8 mouse cellular contexts compared by ENCODE assay signal in the genomic region with DNA sequence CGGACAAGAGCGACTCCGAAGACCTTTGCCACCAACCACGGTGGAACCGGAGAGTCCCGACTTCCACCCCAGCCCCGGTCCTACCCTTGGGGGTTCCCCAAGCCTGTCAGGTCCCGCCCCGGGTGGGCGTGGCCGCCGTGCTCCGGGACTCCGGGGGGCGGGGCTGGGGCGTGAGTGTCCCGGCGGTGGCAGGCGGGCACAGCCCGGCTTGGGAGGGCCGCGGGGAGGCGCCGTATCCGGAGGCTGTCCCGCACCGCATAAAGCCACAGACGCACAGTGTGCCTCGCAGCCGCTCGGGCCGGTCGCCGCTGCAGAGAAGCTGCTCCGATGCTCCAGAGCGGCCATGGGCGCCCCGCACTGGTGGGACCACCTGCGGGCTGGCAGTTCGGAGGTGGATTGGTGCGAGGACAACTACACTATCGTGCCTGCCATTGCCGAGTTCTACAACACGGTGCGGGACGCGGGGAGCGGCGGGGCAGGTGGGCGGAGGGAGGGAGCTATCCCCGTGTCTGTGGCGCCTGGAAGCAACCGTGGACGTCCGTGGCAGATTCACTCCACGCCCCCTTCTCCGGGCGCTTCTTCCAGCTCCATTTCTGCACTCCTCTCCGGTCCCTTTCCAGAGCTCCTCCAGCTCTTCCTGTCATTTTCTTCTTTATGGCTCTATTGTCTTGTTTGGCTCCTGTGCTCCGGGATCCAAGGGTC. TPM values are rescaled to one million over a fixed set of nuclear protein-coding genes. Genes with fewer than 3 reads are reported as not detected.
DNase-seq lines count a peak whose midpoint lies in the region; ATAC-seq lines count a peak whose summit lies in the region.

TSS of gene Acer2 (plus strand) at position 251 of the 702 bp plus-strand sequence.

- H3K27ac ChIP-seq in embryonic facial prominence, embryonic 12.5 days = no peak within 1 kb of the TSS
- H3K27ac ChIP-seq in limb, embryonic 10.5 days = peak within 1 kb of the TSS; percentile 79
- H3K27ac ChIP-seq in midbrain, embryonic 11.5 days (ENCODE audit: low read depth, low read length) = no peak within 1 kb of the TSS

- no peaks in the 10 kb centered on the region for H3K4me1 ChIP-seq in embryonic facial prominence, embryonic 12.5 days
- peaks cover 12% of the 10 kb centered on the region for H3K4me1 ChIP-seq in limb, embryonic 10.5 days
- 0 out of 2 replicates have a peak, but pooled peaks cover 2% of the 10 kb centered on the region for H3K4me1 ChIP-seq in midbrain, embryonic 11.5 days (ENCODE audit: control insufficient read depth, insufficient read depth, low read length)

- peak; percentile 94 for ATAC-seq in embryonic facial prominence, embryonic 12.5 days (ENCODE audit: insufficient number of reproducible peaks, insufficient read depth, low FRiP score, low TSS enrichment)
- peak; percentile 97 for ATAC-seq in midbrain, embryonic 11.5 days (ENCODE audit: low FRiP score)

- H3K36me3 ChIP-seq in embryonic facial prominence, embryonic 12.5 days = no peaks in the 10 kb centered on the region
- H3K36me3 ChIP-seq in limb, embryonic 10.5 days = no peaks in the 10 kb centered on the region
- no peaks in the 10 kb centered on the region for H3K36me3 ChIP-seq in midbrain, embryonic 11.5 days (ENCODE audit: control insufficient read depth, insufficient read depth, low read length)

- H3K4me2 ChIP-seq in embryonic facial prominence, embryonic 12.5 days (replicated peaks) = peak within 1 kb of the TSS; percentile 95
- H3K4me2 ChIP-seq in midbrain, embryonic 11.5 days = peak within 1 kb of the TSS; percentile 96

- under 1% methylated on average over 59 of the region's 60 CpGs for WGBS in embryonic facial prominence, embryonic 12.5 days
- WGBS in limb, embryonic 10.5 days = under 1% methylated on average over 59 of the region's 60 CpGs
- WGBS in midbrain, embryonic 11.5 days = under 1% methylated on average over 60 of the region's 60 CpGs

- peak within 1 kb of the TSS; percentile 66 for H3K4me3 ChIP-seq in embryonic facial prominence, embryonic 12.5 days
- H3K4me3 ChIP-seq in limb, embryonic 10.5 days = peak within 1 kb of the TSS; percentile 77
- H3K4me3 ChIP-seq in midbrain, embryonic 11.5 days (ENCODE audit: low read depth, low read length) = peak within 1 kb of the TSS; percentile 66

- no peaks in the 10 kb centered on the region for H3K9me3 ChIP-seq in embryonic facial prominence, embryonic 12.5 days
- H3K9me3 ChIP-seq in limb, embryonic 10.5 days (replicated peaks) = no peaks in the 10 kb centered on the region
- no peaks in the 10 kb centered on the region for H3K9me3 ChIP-seq in midbrain, embryonic 11.5 days (ENCODE audit: control insufficient read depth, low read length)

- H3K27me3 ChIP-seq in embryonic facial prominence, embryonic 12.5 days = peaks cover 15% of the 10 kb centered on the region; the same call in 1 of the 2 replicates
- peaks cover 35% of the 10 kb centered on the region for H3K27me3 ChIP-seq in limb, embryonic 10.5 days (ENCODE audit: low read depth, poor library complexity, severe bottlenecking)
- H3K27me3 ChIP-seq in midbrain, embryonic 11.5 days (ENCODE audit: control insufficient read depth, insufficient read depth, low read length) = peaks cover 11% of the 10 kb centered on the region; the same call in 1 of the 2 replicates

- peak; percentile 98 to 100 for DNase-seq in adrenal gland, postnatal 36 days
- peak; percentile 94 to 97 for DNase-seq in heart, adult 18-20 months
- DNase-seq in kidney, adult 18-20 months = peak; percentile 96
- peak; percentile 87 for DNase-seq in limb, embryonic 10.5 days (ENCODE audit: low spot score)
- DNase-seq in midbrain, embryonic 11.5 days (ENCODE audit: low spot score, missing footprints) = peak; percentile 96
- peak; percentile 50 to 66 for DNase-seq in right cerebral cortex, postnatal 36 days (ENCODE audit: low spot score in 2 of 2)
- DNase-seq in urinary bladder, postnatal 4 days (ENCODE audit: low spot score in 2 of 2) = peak; percentile 84 to 88

- H3K9ac ChIP-seq in embryonic facial prominence, embryonic 12.5 days = peak within 1 kb of the TSS; percentile 65
- peak within 1 kb of the TSS; percentile 60 for H3K9ac ChIP-seq in midbrain, embryonic 11.5 days (ENCODE audit: low read length)

RNA-seq across cellular contexts. Expression of gene Acer2, which starts in this region (rescaled TPM):
- total RNA-seq in adrenal gland, postnatal 36 days (2021) = 10 to 100 TPM; 20.9 to 21.4 TPM
- 14.7 and 15.5 TPM in 2 replicates for polyA plus RNA-seq in embryonic facial prominence, embryonic 12.5 days (2016; fragmentation: Nextera tagmentation; extraction: Ambion mirVana)
- 10 to 100 TPM; 18.6 to 23.0 TPM for total RNA-seq in heart, adult 18-20 months (2021)
- 13.1 and 17.1 TPM in 2 replicates for polyA plus RNA-seq in limb, embryonic 10.5 days (2016; fragmentation: Nextera tagmentation; extraction: Ambion mirVana)
- polyA plus RNA-seq in midbrain, embryonic 11.5 days (2014; fragmentation: Nextera tagmentation; extraction: Ambion mirVana) = 7.0 and 9.2 TPM in 2 replicates
